Mouse (Mus musculus) cerebellum, adult 11-12 months (tissue): ENCODE data around the gene Afap1l2.

ENCODE experiments used
- DNase-seq: peaks from one replicate; pipeline ENCODE4 v3.0.0; 2022

Gene Afap1l2

GRCm38 (mm10) chr19:56935777-56936176 is 72.3 kb downstream of the Afap1l2 start:
- DNase-seq: no peak

DNA sequence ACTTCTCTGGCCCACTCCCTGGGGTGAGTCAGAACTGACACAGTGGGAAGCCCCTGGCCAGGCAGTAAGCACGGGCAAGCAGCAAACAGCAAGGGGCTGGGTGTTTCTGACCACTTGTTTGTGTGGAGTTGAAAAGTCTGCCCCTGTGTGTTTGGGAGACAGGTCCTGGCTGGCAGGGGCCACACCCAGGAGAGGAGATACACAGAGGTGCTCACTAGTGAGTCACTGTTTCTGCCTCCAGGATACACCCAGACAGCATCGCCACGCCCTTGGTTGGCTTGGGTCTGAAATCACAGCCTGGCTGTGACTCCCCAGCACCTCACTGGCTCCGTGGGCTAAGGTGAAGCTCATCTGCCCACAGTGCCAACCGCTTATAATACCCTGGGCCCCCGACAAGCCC is 72.9 kb downstream of the Afap1l2 start:
- DNase-seq: no peak

- DNase-seq: no peak
Observed at GRCm38 (mm10) chr19:56933800-56934199, 74.2 kb downstream of the Afap1l2 start.

DNA sequence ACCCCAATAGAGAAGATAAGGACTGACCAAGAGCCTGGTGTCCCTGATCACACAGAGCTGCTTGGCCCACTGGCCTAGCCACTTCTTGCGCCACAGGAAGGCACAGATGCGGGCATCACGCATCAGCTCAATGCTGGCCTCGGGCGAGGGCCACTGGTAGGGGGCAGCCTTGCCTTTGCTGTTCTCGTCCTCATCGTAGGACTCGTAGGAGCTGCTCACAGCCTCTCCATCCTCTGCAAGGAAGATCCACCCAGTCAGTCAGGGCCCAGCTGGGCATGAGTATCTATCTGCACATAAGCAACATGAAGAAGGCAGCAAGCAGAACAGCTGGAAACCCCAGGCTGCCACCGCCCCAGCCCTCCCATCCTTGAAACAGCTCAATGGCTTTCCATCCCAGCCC is 78.0 kb downstream of the Afap1l2 start:
- no peak for DNase-seq

DNA sequence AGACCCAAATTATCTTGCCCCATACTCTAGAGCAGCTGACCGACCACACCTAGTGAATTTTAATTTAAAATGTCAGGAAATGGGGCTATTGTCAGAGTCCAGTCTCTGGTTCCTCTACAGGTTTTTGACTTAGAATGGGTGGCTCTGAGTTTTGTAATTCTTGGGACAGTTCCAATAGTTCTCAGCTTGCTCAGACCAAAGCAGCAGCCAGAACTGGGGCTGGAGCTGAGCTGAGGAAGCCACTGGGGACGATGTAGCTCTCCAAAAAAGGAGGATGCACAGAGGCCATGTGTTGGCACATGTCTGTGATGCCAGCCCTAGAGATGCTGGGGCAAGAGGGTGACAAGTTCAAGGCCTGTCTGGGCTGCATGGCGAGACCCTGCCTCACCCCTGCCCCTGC is 78.6 kb downstream of the Afap1l2 start:
- no peak for DNase-seq

GRCm38 (mm10) chr19:56921744-56922143 is 86.3 kb downstream of the Afap1l2 start:
- no peak for DNase-seq

GRCm38 (mm10) chr19:56920232-56920631 is 87.8 kb downstream of the Afap1l2 start:
- DNase-seq: no peak

DNA sequence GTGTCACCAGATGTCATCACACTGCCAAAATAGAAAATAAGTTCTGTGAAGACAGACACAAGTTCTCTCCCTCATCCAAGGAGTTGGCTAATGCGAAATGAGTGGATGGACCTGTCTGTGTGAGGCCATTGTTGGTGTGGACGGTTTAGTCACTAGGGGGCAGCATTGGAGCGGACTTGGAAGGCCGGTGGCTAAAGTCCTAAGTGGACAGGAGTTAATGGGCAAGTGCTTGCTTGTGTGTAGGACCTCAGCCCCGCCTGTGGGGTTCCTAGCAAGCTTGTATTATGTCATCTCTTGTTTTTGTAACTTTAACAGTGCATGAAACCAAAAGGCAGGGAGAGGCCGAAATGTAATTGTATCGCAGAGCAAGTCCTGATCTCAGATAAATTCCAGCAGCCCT is 88.4 kb downstream of the Afap1l2 start:
- DNase-seq: peak; percentile 86

GRCm38 (mm10) chr19:56915084-56915483 is 92.9 kb downstream of the Afap1l2 start:
- DNase-seq: no peak

- no peak for DNase-seq
Observed at GRCm38 (mm10) chr19:56914658-56915057, 93.4 kb downstream of the Afap1l2 start.

- no peak for DNase-seq
Observed at GRCm38 (mm10) chr19:56913761-56914160, 94.3 kb downstream of the Afap1l2 start.

GRCm38 (mm10) chr19:56910561-56910960 is 97.5 kb downstream of the Afap1l2 start:
- no peak for DNase-seq

GRCm38 (mm10) chr19:56908472-56909270 is 99.4 kb downstream of the Afap1l2 start:
- no peak for DNase-seq

- no peak for DNase-seq
Observed at GRCm38 (mm10) chr19:56907850-56908249, 100.2 kb downstream of the Afap1l2 start.

DNA sequence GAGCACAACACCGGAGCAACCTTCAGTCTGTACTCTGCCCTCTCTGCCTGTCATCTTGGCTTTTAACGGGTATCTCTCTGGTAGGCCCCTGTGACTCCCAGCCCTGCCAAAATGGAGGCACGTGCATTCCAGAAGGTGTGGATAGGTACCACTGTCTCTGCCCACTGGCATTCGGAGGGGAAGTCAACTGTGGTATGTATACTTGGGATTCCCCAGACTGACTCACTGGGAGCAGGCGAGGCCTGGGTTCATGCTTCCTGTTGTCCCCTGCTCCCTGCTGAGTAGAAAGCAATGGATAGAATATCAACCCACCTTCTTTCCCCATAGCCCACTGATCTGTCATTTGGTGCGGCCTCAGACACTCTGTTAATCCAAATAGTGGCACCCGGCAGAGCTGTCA is 102.6 kb downstream of the Afap1l2 start:
- DNase-seq: no peak

- DNase-seq: no peak
Observed at GRCm38 (mm10) chr19:56904095-56904494, 103.9 kb downstream of the Afap1l2 start.

- no peak for DNase-seq
Observed at GRCm38 (mm10) chr19:56897654-56898053, 110.4 kb downstream of the Afap1l2 start.

GRCm38 (mm10) chr19:56893326-56893725 is 114.7 kb downstream of the Afap1l2 start:
- DNase-seq: no peak

DNA sequence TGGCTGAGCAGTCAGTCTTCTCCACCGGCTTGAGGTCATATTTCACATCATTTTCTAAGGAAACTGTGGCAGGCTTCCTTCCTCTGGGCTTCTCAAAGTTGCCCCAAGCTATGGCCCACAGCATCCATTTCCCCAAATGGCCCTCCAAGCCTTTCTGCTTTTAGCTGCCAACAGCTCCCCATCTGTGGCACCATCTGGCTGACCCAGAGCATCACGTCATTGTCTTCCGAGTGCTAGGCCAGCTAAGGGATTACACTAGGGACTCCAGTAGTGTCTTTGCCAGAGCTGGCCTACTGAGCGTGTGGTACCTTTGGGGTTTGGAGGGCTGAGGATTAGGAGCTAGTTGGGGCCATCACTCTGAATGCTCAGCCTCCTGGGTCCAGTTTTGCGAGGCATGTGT is 115.4 kb downstream of the Afap1l2 start:
- peak; percentile 38 for DNase-seq

GRCm38 (mm10) chr19:56891438-56891837 is 116.6 kb downstream of the Afap1l2 start:
- no peak for DNase-seq

DNA sequence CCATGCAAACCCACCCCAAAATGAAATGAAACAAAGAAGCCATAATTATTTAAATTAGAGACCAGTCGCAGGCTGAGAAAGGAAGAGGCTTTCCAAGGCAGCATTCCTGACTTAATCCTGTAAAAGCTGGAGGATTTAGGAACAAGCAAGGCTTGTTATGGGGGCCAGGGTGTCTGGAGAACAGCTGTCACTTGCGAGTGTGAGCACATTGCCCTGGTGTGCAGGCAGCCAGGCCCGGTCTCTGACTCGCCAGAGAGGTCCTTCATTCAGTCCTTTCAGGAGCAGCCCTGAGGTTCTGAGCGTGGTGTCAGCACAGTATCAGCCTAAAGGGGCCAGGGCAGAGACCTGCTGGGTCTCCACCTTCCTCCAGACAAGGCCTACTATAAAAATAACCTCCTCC is 119.4 kb downstream of the Afap1l2 start:
- DNase-seq: no peak

DNA sequence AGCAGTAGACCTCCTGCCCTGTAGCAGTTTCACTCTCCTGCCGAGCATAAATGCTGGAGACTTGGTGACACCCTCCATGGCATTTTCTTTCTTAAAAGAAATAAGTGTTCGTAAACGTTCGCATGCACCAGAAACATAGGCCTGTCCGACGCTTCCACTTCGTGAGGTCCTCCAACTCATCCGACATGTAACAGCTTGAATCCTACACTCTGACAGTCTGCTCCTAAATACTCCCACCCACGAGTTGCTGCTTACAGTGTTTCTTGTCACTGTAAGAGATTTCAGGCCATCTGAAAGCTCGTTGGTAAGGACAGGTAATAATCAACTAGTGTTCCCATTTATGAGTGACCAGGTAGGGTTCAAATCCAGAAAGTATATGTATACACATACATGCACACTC is 120.1 kb downstream of the Afap1l2 start:
- DNase-seq: no peak

GRCm38 (mm10) chr19:56877364-56877763 is 130.7 kb downstream of the Afap1l2 start:
- no peak for DNase-seq

- DNase-seq: no peak
Observed at GRCm38 (mm10) chr19:56874601-56875315, 133.3 kb downstream of the Afap1l2 start.
